Mouse (Mus musculus): ENCODE results near the gene AC161166.1.

DNA sequence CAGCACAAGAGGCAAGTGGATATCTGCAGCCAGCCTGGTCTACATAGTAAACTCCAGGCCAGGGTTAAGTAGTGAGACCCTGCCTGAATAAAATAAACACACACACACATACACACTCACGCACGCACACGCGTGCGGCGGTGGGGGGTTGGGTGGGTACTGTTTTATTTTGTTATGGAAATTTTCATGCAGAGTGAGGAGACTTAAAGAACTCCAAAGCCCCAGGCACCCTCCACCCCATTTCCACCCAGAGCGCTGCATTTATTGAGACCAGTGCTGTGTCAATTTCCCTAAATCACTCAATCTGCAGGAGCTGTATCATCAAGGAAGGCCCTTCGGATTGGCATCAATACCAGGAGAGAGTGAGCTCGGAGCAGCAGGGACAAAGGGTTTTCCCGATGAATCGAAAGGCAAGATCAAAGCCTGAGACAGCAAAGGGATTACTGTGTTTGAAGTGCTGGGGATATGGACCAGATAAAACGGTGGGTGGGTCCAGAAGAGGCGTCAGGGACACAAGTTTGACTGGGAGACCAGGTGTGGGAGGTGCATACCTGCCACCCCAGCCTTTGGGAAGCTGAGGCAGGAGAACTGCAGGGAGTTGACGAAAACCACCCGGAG, 6.7 kb downstream of the AC161166.1 start:
- no peak for TF ChIP-seq CTCF (IDR thresholded peaks at IDR 0.05; ENCODE audit: control insufficient read depth, insufficient read depth, low read length)
- no peak for TF ChIP-seq POLR2A (IDR thresholded peaks at IDR 0.05; ENCODE audit: borderline replicate concordance, control insufficient read depth, low read depth, low read length)

Measured in bone marrow, adult 2 months (tissue).